Mouse (Mus musculus): Measurements from ENCODE around the gene Hlx. TPM values are rescaled to one million over a fixed set of nuclear protein-coding genes. Genes with fewer than 3 reads are reported as not detected.

Hlx gene
- total RNA-seq, 2 experiments from 2014 or later, result 3.2 to 6.8 TPM

DNA sequence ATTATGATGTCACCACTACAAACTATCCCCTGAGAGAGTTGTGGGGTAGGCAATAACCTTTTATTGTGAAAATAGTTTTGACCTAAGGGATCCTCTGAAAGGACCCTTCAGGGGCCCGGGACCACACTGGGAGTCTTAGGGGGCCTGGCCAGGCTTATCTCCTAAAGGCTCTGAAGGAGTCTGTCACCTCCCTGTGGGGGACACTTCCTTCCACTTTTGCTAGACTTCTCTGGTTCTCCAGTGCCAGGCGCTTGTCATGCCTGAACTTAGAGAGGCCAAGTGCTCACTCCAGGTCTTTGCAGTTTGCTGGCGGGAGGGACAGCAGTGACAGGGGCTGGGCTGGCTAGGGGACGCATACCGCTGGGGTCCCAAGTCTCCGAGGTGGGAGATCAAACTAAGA, 16.3 kb downstream of the Hlx start:
- no peak for DNase-seq (ENCODE audit: low spot score)

DNA sequence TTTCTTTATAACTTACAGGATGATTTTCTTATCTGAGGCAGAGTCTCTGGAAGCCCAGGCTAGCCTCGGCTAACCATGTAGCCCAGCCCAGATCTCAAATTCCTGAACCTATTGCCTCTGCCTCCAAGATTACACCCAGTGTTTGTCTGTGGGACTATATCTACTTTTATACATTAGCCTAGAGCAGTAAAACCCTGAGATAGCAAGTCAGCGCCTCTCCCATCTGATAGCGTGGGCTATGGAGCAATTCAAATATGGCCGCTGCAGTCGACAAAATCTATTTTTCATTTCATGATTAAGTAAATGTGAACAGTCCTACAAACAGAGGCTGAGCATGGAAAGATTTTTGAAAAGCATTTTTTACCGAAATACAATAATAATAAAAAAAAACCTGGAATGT, 16.7 kb downstream of the Hlx start:
- DNase-seq (ENCODE audit: low spot score), result no peak

DNA sequence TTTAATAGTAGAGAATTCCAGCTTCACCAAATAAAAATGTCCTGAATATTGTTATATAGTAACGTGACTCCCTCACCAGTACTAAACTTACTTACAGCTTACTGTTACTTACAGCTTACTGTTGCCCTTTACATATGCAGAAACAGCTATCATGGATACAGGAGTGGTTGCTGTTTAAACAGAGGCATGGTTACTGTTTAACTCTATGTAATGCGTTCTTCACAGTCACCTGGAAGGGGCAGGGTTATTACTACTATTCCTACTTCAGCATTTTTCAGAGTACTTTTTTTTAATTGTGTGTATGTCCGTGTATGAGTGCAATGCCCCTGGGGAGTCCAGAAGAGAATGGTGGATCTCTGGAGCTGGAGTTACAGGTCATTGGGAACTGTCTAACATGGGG, 17.9 kb downstream of the Hlx start:
- DNase-seq (ENCODE audit: low spot score), result no peak

DNA sequence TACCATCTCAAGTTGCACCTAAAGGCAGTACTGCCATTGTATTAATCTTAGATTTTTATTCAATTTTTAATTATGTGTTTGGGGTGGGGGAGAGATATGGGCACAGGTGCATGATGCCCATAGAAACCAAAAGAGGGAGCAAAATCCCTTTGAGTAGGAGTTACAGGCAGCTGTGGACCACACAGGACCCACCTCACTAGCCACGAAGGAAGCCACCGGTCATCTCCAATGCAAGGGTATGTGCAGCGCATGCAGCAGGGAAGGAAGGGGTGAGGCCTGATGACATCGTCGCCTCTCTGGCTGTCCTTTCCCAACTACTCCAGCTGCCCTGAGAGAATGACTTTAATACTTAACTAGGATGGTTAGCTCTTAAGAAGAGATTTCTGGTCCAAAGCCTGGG, 18.7 kb downstream of the Hlx start:
- DNase-seq (ENCODE audit: low spot score), result no peak

DNA sequence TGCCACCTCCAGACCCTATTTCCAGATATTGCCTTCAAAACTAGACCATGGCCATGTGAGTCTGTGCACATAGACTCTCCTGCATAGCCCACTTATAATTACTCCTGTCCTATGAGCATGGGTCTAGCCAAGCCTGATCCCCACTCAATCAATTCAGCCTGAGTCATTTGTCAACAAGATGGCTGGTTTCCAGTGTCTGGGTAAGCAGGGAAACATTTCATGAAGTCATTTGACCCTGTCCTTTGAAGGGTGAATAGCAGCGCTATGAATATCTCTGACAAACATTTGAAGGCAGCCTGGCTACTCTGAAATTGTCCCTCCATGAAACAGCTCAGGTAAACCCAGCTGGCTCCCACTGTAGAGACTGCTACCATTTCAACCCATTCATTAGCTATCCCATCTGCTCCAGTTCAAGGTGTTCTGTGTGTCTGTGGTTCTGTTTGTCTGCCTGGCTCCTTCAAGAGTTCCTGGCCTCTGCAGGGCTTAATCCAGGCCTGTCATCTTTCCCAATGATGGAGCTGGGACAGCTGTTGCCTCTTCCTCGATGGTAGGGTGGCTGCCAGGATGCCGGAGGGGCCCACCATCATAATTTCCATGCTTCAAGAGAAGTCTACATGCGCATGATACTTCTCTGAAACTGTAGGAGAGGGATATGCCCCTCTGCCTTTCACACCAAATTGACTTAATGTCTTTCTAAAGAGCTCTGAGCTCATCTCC, 24.7 kb downstream of the Hlx start:
- DNase-seq (ENCODE audit: low spot score), result peak; percentile 57

DNA sequence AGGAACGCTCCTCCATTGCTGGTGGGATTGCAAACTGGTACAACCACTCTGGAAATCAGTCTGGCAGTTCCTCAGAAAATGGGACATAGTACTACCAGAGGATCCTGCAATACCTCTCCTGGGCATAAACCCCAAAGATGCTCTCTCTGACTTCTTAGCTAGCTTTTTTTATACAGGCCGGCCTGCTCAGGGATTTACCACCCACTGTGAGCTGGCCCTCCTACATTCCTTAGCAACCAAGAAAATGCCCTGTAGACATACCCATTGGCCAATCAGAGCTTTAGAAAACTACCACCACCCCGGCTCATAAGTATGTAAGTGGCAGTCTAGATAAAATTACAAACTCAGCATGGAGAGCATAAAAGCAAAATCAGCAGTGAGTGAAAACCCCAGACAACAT, 27.5 kb downstream of the Hlx start:
- DNase-seq (ENCODE audit: low spot score), result no peak

DNA sequence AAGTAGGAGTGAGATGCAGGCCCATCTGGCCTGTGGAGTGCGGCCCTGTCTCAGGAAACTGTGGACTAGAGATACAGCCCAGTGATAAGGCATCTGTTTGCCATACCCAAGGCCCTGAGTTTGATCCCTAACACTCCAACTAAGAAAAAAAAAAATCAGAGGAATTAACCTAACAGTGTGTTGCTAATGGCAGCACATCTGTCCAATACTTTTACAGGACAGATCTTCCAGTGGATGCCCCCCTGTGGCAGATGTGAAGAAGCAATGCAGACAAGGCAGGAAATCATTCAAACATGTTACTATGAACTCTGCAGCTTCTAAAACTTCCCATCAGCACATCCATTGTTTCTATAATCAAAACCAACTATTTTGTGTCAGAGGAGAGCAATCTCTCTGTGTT, 33.1 kb downstream of the Hlx start:
- no peak for DNase-seq (ENCODE audit: low spot score)

DNA sequence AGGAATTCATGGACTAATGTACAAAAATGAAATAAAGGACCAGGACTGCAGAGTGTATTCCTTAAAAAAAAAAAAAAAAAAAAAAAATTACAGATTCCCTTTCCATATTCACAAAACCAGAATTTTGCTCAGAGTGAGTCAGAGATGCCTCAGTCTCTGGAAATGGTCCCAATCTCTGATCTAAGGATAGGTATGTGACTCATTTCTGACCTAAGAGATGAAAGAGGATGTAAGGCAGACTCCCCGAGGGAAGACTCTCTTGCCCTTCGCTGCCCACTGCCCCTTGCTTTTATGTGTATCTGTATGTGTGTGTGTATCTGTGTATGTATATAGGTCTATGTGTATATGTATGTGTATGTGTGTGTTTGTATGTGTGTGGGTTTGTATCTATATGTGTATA, 37.0 kb downstream of the Hlx start:
- DNase-seq (ENCODE audit: low spot score), result no peak

DNA sequence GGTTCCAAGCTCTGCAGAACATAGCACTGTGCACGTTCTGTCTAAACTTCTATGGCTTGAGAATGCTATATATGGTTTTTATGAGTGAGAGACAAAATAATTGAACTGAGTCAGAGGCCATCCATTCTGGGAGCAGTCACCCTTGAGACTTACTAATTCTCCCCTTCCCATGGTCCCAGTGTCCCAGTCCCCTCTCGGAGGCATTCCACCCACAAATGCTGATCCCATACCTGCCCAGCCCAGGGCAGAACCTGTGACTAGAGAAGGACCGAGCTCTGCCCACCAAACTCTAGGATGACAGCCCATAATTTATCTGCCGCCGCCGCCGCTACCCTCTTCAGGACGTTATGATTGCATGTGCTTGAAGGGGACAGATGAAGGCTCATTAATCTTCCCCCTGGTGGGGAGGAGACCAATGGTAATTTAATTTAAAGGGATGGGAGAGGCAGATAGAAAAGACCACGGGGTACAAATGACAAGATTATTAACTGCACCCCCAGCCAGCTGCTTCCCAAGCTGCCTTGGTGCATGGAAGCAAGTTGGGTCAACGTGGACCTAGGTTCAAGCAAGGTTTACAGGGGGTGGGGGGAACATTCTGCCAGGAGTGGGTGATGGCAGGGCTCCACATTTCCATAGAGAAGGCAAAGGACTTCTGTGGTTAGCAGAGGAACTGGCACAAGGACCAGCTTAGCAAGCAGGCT, 40.1 kb downstream of the Hlx start:
- no peak for DNase-seq (ENCODE audit: low spot score)

DNA sequence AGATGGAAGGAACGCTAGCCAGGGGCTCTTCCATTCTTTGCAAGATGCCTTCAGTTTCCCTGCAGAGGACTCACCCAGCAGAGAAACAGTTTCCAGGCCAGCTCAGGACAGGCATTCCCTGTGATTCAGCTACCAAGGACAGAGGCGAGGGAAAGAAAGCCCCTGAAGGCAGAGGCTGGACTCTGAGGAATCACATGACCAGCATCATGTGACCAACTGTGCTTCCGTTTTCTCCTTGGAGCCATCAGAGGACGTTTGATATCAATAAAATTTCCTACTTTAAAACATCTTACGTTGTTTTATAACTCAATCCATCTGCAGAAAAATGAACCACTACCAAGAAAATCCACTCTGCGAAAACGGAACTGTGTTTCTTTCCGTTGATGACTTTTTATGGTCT, 41.2 kb downstream of the Hlx start:
- DNase-seq (ENCODE audit: low spot score), result no peak

DNA sequence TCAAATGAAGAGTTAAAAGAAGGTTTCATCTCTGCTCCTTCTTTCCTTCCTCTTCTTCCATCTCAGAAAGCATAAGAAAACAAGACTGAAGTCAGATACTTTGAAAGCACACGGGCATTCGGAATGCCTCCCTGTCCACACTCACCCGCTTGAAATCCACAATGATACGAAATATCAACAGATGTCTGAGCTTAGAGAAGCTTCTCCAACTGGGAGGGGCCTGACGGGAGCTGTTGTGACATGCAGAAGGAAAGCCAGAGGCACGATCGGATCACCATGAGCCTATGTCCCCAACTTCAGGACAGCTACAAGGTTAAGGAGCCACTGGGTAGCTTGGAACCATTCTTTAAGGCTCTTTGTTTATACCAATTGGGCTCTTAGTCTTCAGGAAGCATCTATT, 44.4 kb downstream of the Hlx start:
- no peak for DNase-seq (ENCODE audit: low spot score)

DNA sequence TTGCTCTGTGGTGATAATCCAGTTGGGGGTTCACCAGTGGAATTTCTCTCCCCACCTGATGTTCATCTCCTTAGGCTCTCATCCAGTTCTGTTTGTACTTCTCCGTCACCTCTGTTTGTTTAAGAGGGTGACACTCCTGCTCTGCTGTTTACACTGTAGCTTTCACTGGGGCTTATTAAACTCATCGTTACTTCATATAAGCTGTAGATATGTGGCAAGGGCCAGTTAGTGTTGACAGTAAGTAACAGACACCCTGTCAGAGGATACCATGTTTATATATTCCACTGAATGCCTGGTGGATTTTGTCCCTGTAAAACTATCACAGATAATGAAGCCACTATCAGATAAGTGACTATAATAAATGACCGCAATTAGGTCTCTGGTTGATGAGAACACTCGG, 44.9 kb downstream of the Hlx start:
- no peak for DNase-seq (ENCODE audit: low spot score)

DNA sequence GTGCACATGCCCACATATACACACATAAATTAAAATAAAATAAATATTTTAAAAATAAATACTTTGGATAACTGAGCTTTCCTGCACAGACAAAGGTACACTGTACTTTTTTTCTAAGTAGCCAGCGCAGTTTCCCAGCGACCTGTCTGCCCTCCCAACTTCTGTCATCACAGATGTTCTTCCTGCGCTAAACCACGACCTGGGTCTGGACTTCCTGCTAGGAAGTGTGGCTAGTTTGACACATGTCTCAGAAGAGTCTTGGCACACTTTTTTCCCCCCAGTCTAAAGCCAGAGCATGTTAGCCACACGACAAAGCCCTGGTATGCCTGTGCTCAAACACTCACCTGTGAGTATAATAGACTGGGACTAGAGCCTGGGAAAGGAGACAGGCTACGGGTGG, 48.9 kb downstream of the Hlx start:
- DNase-seq (ENCODE audit: low spot score), result no peak

DNA sequence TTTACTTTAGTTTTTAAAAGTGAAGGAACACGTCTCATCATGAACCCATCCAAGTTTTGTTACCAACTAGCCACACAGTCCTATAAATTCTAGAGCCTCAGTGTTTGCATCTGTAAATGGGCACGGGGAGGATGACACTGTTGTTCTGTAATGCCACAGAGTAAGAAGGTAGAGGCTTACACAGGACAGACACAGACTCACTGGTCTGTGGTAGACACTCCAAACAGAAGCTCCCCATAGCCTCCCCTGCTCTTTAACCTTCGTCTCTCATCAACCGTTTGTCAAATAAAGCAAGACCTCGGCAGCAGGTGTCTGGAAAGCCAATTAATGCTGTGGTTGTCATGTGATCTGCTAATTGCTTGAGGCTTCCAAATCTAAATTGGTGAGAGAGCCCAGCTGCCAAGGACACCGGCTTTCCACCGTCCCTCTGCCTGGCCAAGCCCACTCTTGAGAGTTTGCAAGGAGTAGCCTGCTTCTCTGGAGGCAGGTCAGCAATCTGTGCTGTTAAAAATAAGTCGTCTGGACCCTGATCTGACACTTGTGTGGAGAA, 52.9 kb downstream of the Hlx start:
- DNase-seq (ENCODE audit: low spot score), result no peak

DNA sequence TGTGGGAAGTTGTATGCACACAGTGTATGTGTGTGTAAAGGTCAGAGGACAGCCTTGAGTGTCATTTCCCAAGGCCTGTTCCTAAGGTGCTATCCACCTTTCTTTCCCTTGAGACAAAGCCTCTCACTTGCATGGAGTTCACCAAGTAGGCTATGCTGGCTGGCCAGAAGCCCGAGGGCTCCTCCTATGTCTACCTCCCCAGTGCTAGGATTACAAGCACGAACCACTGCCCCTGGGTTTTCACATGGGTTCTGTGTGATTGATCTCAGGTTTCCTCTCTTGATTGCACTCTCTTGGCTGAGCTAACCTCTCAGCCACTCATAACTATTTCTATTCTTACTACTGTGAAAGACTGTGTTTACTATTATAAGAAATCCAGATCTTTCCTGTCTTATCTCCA, 54.8 kb downstream of the Hlx start:
- DNase-seq (ENCODE audit: low spot score), result peak; percentile 81

Other genes starting within 250 kb of the Hlx start
- under 1 TPM; 0.18 to 0.24 TPM for gene Marc1, start 78.7 kb upstream of the Hlx start, total RNA-seq (2021)
- 100 to 1,000 TPM; 116 to 125 TPM for gene Marc2, start 113.8 kb upstream of the Hlx start, total RNA-seq (2021)
- 1 to 10 TPM; 6.6 to 8.7 TPM for gene C130074G19Rik, start 150.6 kb upstream of the Hlx start, total RNA-seq (2021)

Measured in gastrocnemius, adult 18-20 months (tissue).